ENCODE assay signal across 14 mouse cellular contexts in the genomic region with DNA sequence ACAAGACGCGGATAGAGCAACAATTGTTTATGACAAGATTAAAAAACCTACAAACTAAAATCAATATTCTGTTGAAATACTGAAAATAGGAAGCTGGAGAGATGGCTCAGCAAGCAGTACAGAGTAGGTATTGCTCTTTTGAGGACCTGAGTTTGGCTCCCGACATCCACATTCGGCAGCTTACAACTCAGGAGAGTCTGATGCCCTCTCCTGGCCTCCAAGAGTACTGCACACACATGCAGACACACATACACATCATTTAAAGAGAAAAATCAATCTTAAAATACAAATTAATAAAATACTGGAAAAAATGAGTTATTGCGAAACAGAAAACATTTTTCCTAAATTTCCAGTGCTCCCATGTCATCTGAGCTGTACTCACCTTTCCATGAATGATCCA.
DNase-seq lines count a peak whose midpoint lies in the region; ATAC-seq and TF ChIP-seq lines count a peak whose summit lies in the region.
"Had no signal": no experiment of that assay in that cellular context is flagged by ENCODE, and none has a peak within 500 bp of the region (broad histone marks: within the 10 kb centered on the region; RNA-seq: fewer than 3 reads in every experiment).

No protein-coding gene starts in this region.

- no peaks in the 10 kb centered on the region for H3K9me3 ChIP-seq in hindbrain, postnatal 0 days (ENCODE audit: low read length)
- no peaks in the 10 kb centered on the region for H3K9me3 ChIP-seq in hindbrain, embryonic 11.5 days (ENCODE audit: control insufficient read depth, low read length)
- peaks cover 4% of the 10 kb centered on the region for H3K9me3 ChIP-seq in CH12.LX (replicated peaks; ENCODE audit: low read length)
- H3K9me3 ChIP-seq: limb, embryonic 12.5 days; neural tube, embryonic 15.5 days had no signal

- H3K9ac ChIP-seq in hindbrain, postnatal 0 days (replicated peaks; ENCODE audit: low read length), result no peak overlapping the region
- no peak overlapping the region for H3K9ac ChIP-seq in hindbrain, embryonic 11.5 days (ENCODE audit: low read depth, low read length)
- H3K9ac ChIP-seq in CH12.LX (ENCODE audit: insufficient read depth, low read depth), result no peak overlapping the region
- H3K9ac ChIP-seq: limb, embryonic 12.5 days; neural tube, embryonic 15.5 days had no signal

- H3K79me2 ChIP-seq in CH12.LX (replicated peaks; ENCODE audit: control insufficient read depth, extremely low read depth, insufficient read depth, poor library complexity, severe bottlenecking), result no peaks in the 10 kb centered on the region; the same call in 1 of the 2 replicates

- TF ChIP-seq POLR2A in lung, adult 2 months (IDR thresholded peaks at IDR 0.05; ENCODE audit: borderline replicate concordance, extremely low read depth, low read depth, low read length), result no peak
- no peak for TF ChIP-seq POLR2A in CH12.LX (IDR thresholded peaks at IDR 0.05; ENCODE audit: low read depth, low read length)

- TF ChIP-seq RAD21 in CH12.LX (IDR thresholded peaks at IDR 0.05; ENCODE audit: low read depth, low read length), result peak; percentile 5

- dilution Hi-C loops in CH12.LX (cut with MboI; ENCODE audit: extremely low pct_ligation_motif_present, extremely low pct_unique_long_range_greater_than_20kb, low sequenced_read_pairs), result no loop called here

- H3K4me3 ChIP-seq in hindbrain, postnatal 0 days (ENCODE audit: low read length), result no peak overlapping the region
- no peak overlapping the region for H3K4me3 ChIP-seq in hindbrain, embryonic 11.5 days (ENCODE audit: low read depth, low read length)
- H3K4me3 ChIP-seq in lung, adult 2 months (replicated peaks; ENCODE audit: extremely low read depth, low read depth, low read length), result no peak overlapping the region
- H3K4me3 ChIP-seq in CH12.LX (replicated peaks in 1 of 3; ENCODE audit: low read depth in 2 of 3, low read length in 2 of 3, poor library complexity in 1 of 3), result no peak overlapping the region
- H3K4me3 ChIP-seq: limb, embryonic 12.5 days; neural tube, embryonic 15.5 days had no signal

- ATAC-seq in hindbrain, postnatal 0 days, result no peak
- no peak for ATAC-seq in hindbrain, embryonic 11.5 days (ENCODE audit: low FRiP score)
- ATAC-seq: hindbrain, embryonic 16.5 days had no signal

- no peak for TF ChIP-seq EP300 in CH12.LX (IDR thresholded peaks at IDR 0.05; ENCODE audit: low read length)

- H3K4me2 ChIP-seq in hindbrain, postnatal 0 days (ENCODE audit: low read depth, low read length), result no peak overlapping the region
- no peak overlapping the region for H3K4me2 ChIP-seq in hindbrain, embryonic 11.5 days (replicated peaks; ENCODE audit: low read depth, low read length)
- H3K4me2 ChIP-seq in CH12.LX (ENCODE audit: insufficient read depth, low read depth, poor library complexity, severe bottlenecking), result 0 out of 2 replicates have a peak overlapping the region, but pooled peaks have one; percentile 69
- H3K4me2 ChIP-seq: limb, embryonic 12.5 days; neural tube, embryonic 15.5 days had no signal

- no peaks in the 10 kb centered on the region for H3K4me1 ChIP-seq in hindbrain, postnatal 0 days (ENCODE audit: insufficient read depth, low read length)
- no peaks in the 10 kb centered on the region for H3K4me1 ChIP-seq in hindbrain, embryonic 11.5 days (replicated peaks; ENCODE audit: control insufficient read depth, insufficient read depth, low read length)
- H3K4me1 ChIP-seq in lung, adult 2 months (ENCODE audit: control insufficient read depth, insufficient read depth, low read length), result peaks cover 20% of the 10 kb centered on the region
- H3K4me1 ChIP-seq in CH12.LX (ENCODE audit: control insufficient read depth in 1 of 2, insufficient read depth in 2 of 2), result peaks cover 5 to 17% of the 10 kb centered on the region in 2 experiments; a peak in 3 of 4 replicates

- no peak overlapping the region for H3K27ac ChIP-seq in hindbrain, postnatal 0 days
- no peak overlapping the region for H3K27ac ChIP-seq in hindbrain, embryonic 11.5 days (ENCODE audit: low read depth, low read length)
- 0 out of 2 replicates have a peak overlapping the region, but pooled peaks have one; percentile 40 for H3K27ac ChIP-seq in CH12.LX (ENCODE audit: insufficient read depth, low read depth)
- H3K27ac ChIP-seq: limb, embryonic 12.5 days; neural tube, embryonic 15.5 days had no signal

- in situ Hi-C loops in CH12.LX (cut with MboI; ENCODE audit: low pct_ligation_motif_present, low pct_unique_long_range_greater_than_20kb, low sequenced_read_pairs), result loop anchor here (25.0 kb wide), 1 partner anchor 397 kb away; no protein-coding TSS in a partner anchor

- no peaks in the 10 kb centered on the region for H3K27me3 ChIP-seq in hindbrain, postnatal 0 days (ENCODE audit: insufficient read depth, low read length)
- H3K27me3 ChIP-seq in hindbrain, embryonic 11.5 days (ENCODE audit: control insufficient read depth, insufficient read depth, low read length), result no peaks in the 10 kb centered on the region
- no peaks in the 10 kb centered on the region for H3K27me3 ChIP-seq in CH12.LX (replicated peaks)
- H3K27me3 ChIP-seq: limb, embryonic 12.5 days; neural tube, embryonic 15.5 days had no signal

- no peaks in the 10 kb centered on the region for H3K36me3 ChIP-seq in hindbrain, postnatal 0 days (ENCODE audit: insufficient read depth, low read length)
- H3K36me3 ChIP-seq in hindbrain, embryonic 11.5 days (ENCODE audit: control insufficient read depth, insufficient read depth, low read length), result no peaks in the 10 kb centered on the region
- H3K36me3 ChIP-seq in CH12.LX (replicated peaks in 1 of 2; ENCODE audit: control insufficient read depth in 1 of 2, insufficient read depth in 1 of 2, low read length in 1 of 2), result peaks cover 0 to 28% of the 10 kb centered on the region in 2 experiments
- H3K36me3 ChIP-seq: neural tube, embryonic 15.5 days had no signal

- peak; percentile 36 for TF ChIP-seq CTCF in hindbrain, postnatal 0 days (IDR thresholded peaks at IDR 0.05; ENCODE audit: low read depth)
- TF ChIP-seq CTCF in lung, adult 2 months (IDR thresholded peaks at IDR 0.05; ENCODE audit: insufficient read depth, low read length), result peak; percentile 41; the same call in 1 of the 2 replicates
- TF ChIP-seq CTCF in CH12.LX (conservative IDR thresholded peaks at IDR 0.05 in 1 of 2, IDR thresholded peaks at IDR 0.05 in 1 of 2; ENCODE audit: low read depth in 2 of 2, low read length in 2 of 2), result peak; percentile 39 to 52; a peak in 3 of 4 replicates

- 98% methylated on average over 5 of the region's 5 CpGs for WGBS in hindbrain, postnatal 0 days
- 95% methylated on average over 5 of the region's 5 CpGs for WGBS in hindbrain, embryonic 11.5 days
- 93% methylated on average over 5 of the region's 5 CpGs for WGBS in lung, adult 2 months

- DNase-seq in hindbrain, postnatal 0 days (ENCODE audit: low spot score), result no peak
- DNase-seq in hindbrain, embryonic 11.5 days (ENCODE audit: low spot score), result no peak
- no peak for DNase-seq in lung, adult 2 months
- DNase-seq in lung, postnatal 14 days, result no peak
- DNase-seq in CH12.LX (ENCODE audit: extremely low read depth) (no peak), ZHBTc4 (ENCODE audit: low read depth, low spot score) (peak; percentile 63)
- no peak for DNase-seq in urinary bladder, postnatal 4 days (ENCODE audit: low spot score in 2 of 2)
- DNase-seq in embryo, embryonic 11 days, result no peak
- DNase-seq: adrenal gland, adult 8-10 months; cerebellum, adult 8-10 months; kidney, postnatal 14 days had no signal

TF ChIP-seq in CH12.LX, 34 proteins besides CTCF, POLR2A, EP300 and RAD21:
- TF ChIP-seq ETS1 (conservative IDR thresholded peaks at IDR 0.05; ENCODE audit: low read depth, low read length) (no peak), SMC3 (IDR thresholded peaks at IDR 0.05; ENCODE audit: low read depth, low read length) (peak; percentile 36)
